Mouse (Mus musculus) MEL (cell line): ENCODE data around the gene Tmtc3. TPM values are rescaled to one million over a fixed set of nuclear protein-coding genes. Genes with fewer than 3 reads are reported as not detected.

Experiments
- DNase-seq: peaks from one replicate; pipeline ENCODE4 v3.0.0; 2011; ENCODE audit warnings: low read depth, low spot score
- H3K27ac ChIP-seq: 2 replicates; pipeline ENCODE4 v1.5.1; 2012; ENCODE audit warnings: low read depth, mild to moderate bottlenecking, control low read depth, low read length, moderate library complexity; ENCODE audit not compliant: control insufficient read depth
- H3K27me3 ChIP-seq, 2 experiments: fragments of 150-350 bp in 1 of 2; sonication (generic) in 1 of 2; 2 replicates each; pipeline ENCODE4 v1.6.1; 2012; ENCODE audit warnings: low read length in 2 of 2, mild to moderate bottlenecking in 2 of 2, improper control_type of control experiment in 1 of 2, moderate library complexity in 1 of 2; ENCODE audit not compliant: insufficient read depth in 2 of 2, control insufficient read depth in 1 of 2
- H3K36me3 ChIP-seq, 2 experiments: 2 replicates each; pipeline ENCODE4 v1.6.1; 2012 to 2014; ENCODE audit warnings: low read length in 2 of 2, improper control_type of control experiment in 1 of 2, inconsistent platforms in 1 of 2, mild to moderate bottlenecking in 1 of 2; ENCODE audit not compliant: insufficient read depth in 2 of 2, control insufficient read depth in 1 of 2
- H3K4me1 ChIP-seq, 2 experiments: fragments of 150-350 bp in 1 of 2; sonication (generic) in 1 of 2; 2 replicates each; pipeline ENCODE4 v1.6.1; 2012; ENCODE audit warnings: low read length in 2 of 2, improper control_type of control experiment in 1 of 2, mild to moderate bottlenecking in 1 of 2; ENCODE audit not compliant: insufficient read depth in 2 of 2, control insufficient read depth in 1 of 2
- H3K4me3 ChIP-seq, 2 experiments: fragments of 150-350 bp in 1 of 2; sonication (generic) in 1 of 2; 2 replicates each; pipeline ENCODE4 v1.5.1; 2012; ENCODE audit warnings: low read depth in 2 of 2, low read length in 2 of 2, mild to moderate bottlenecking in 2 of 2, moderate library complexity in 2 of 2, control low read depth in 1 of 2, improper control_type of control experiment in 1 of 2; ENCODE audit not compliant: control insufficient read depth in 1 of 2, insufficient read depth in 1 of 2
- H3K79me2 ChIP-seq: 2 replicates; pipeline ENCODE4 v1.6.1; 2012; ENCODE audit warnings: mild to moderate bottlenecking, low read length, moderate library complexity; ENCODE audit not compliant: control insufficient read depth, poor library complexity, insufficient read depth
- H3K9ac ChIP-seq: 2 replicates; pipeline ENCODE4 v1.6.1; 2012; ENCODE audit warnings: low read depth, mild to moderate bottlenecking, control low read depth, low read length, moderate library complexity; ENCODE audit not compliant: control insufficient read depth, poor library complexity, severe bottlenecking
- H3K9me3 ChIP-seq: fragments of 150-350 bp; sonication (generic); replicated peaks from 2 replicates; pipeline ENCODE4 v1.6.1; 2012; ENCODE audit warnings: mild to moderate bottlenecking, low read length, improper control_type of control experiment, moderate library complexity; ENCODE audit not compliant: insufficient read depth
- CHD1 ChIP-seq: IDR thresholded peaks from 2 replicates; pipeline ENCODE4 v1.6.1; 2012; ENCODE audit warnings: low read depth, mild to moderate bottlenecking, inconsistent platforms, low read length, improper control_type of control experiment
- CTCF ChIP-seq, 3 experiments: IDR thresholded peaks in 2 of 3; conservative IDR thresholded peaks in 1 of 3; 2 replicates each; pipeline ENCODE4 v1.5.1; 2011 to 2012; ENCODE audit warnings: low read length in 3 of 3, low read depth in 2 of 3, mild to moderate bottlenecking in 2 of 3, improper control_type of control experiment in 1 of 3, inconsistent platforms in 1 of 3, mixed read lengths in 1 of 3, moderate library complexity in 1 of 3; ENCODE audit not compliant: control insufficient read depth in 1 of 3, insufficient read depth in 1 of 3, poor library complexity in 1 of 3, severe bottlenecking in 1 of 3
- E2F4 ChIP-seq: IDR thresholded peaks from 2 replicates; pipeline ENCODE4 v1.6.1; 2011; ENCODE audit warnings: low read depth, low read length, improper control_type of control experiment, borderline replicate concordance
- ELF1 ChIP-seq: IDR thresholded peaks from 2 replicates; pipeline ENCODE4 v1.6.1; 2014; ENCODE audit warnings: low read depth, mild to moderate bottlenecking, inconsistent platforms, low read length, improper control_type of control experiment, moderate library complexity
- GATA1 ChIP-seq: IDR thresholded peaks from 2 replicates; pipeline ENCODE4 v1.6.1; 2011; ENCODE audit warnings: low read depth, low read length, improper control_type of control experiment
- HCFC1 ChIP-seq: IDR thresholded peaks from 2 replicates; pipeline ENCODE4 v1.6.1; 2012; ENCODE audit warnings: low read depth, mild to moderate bottlenecking, inconsistent platforms, low read length, improper control_type of control experiment, moderate library complexity
- KAT2A ChIP-seq: conservative IDR thresholded peaks from 2 replicates; pipeline ENCODE4 v1.6.1; 2012; ENCODE audit warnings: low read depth, low read length, improper control_type of control experiment, inconsistent platforms
- MAFK ChIP-seq: IDR thresholded peaks from 2 replicates; pipeline ENCODE4 v1.6.1; 2011; ENCODE audit warnings: low read depth, mild to moderate bottlenecking, low read length, improper control_type of control experiment, borderline replicate concordance
- MAX ChIP-seq: IDR thresholded peaks from 2 replicates; pipeline ENCODE4 v1.6.1; 2011; ENCODE audit warnings: low read length, improper control_type of control experiment
- MAZ ChIP-seq: IDR thresholded peaks from 2 replicates; pipeline ENCODE4 v1.6.1; 2012; ENCODE audit warnings: low read depth, mild to moderate bottlenecking, inconsistent platforms, low read length, improper control_type of control experiment
- MXI1 ChIP-seq: IDR thresholded peaks from 2 replicates; pipeline ENCODE4 v1.6.1; 2011; ENCODE audit warnings: mild to moderate bottlenecking, low read depth, low read length, improper control_type of control experiment
- MYB ChIP-seq: IDR thresholded peaks from 2 replicates; pipeline ENCODE4 v1.6.1; 2011; ENCODE audit warnings: mild to moderate bottlenecking, low read depth, low read length, improper control_type of control experiment
- MYC ChIP-seq: IDR thresholded peaks from 2 replicates; pipeline ENCODE4 v1.6.1; 2011; ENCODE audit warnings: low read depth, mild to moderate bottlenecking, low read length, improper control_type of control experiment, moderate library complexity
- NELFE ChIP-seq: IDR thresholded peaks from 2 replicates; pipeline ENCODE4 v1.6.1; 2011; ENCODE audit warnings: low read depth, low read length, improper control_type of control experiment
- NRF1 ChIP-seq: IDR thresholded peaks from 2 replicates; pipeline ENCODE4 v1.6.1; 2014; ENCODE audit warnings: low read depth, mild to moderate bottlenecking, inconsistent platforms, low read length, improper control_type of control experiment, moderate library complexity; ENCODE audit not compliant: poor library complexity, insufficient read depth, severe bottlenecking
- POLR2A ChIP-seq, 2 experiments: IDR thresholded peaks; 2 replicates each; pipeline ENCODE4 v1.6.1; 2011 to 2012; ENCODE audit warnings: low read length in 2 of 2, mild to moderate bottlenecking in 2 of 2, control low read depth in 1 of 2, improper control_type of control experiment in 1 of 2, low read depth in 1 of 2, moderate library complexity in 1 of 2; ENCODE audit not compliant: control insufficient read depth in 1 of 2, insufficient read depth in 1 of 2, poor library complexity in 1 of 2
- RAD21 ChIP-seq: IDR thresholded peaks from 2 replicates; pipeline ENCODE4 v1.6.1; 2011; ENCODE audit warnings: mild to moderate bottlenecking, low read depth, low read length, improper control_type of control experiment
- SIN3A ChIP-seq: IDR thresholded peaks from 2 replicates; pipeline ENCODE4 v1.6.1; 2012; ENCODE audit warnings: low read length, improper control_type of control experiment, inconsistent platforms
- TBP ChIP-seq: IDR thresholded peaks from 2 replicates; pipeline ENCODE4 v1.8.0; 2011; ENCODE audit warnings: low read depth, low read length, improper control_type of control experiment
- UBTF ChIP-seq: IDR thresholded peaks from 2 replicates; pipeline ENCODE4 v1.6.1; 2012; ENCODE audit warnings: low read depth, mild to moderate bottlenecking, inconsistent platforms, low read length, improper control_type of control experiment, moderate library complexity, borderline replicate concordance; ENCODE audit not compliant: insufficient read depth
- USF1 ChIP-seq: IDR thresholded peaks from 2 replicates; pipeline ENCODE4 v1.6.1; 2014; ENCODE audit warnings: low read depth, mild to moderate bottlenecking, inconsistent platforms, low read length, improper control_type of control experiment, moderate library complexity
- ZKSCAN1 ChIP-seq: IDR thresholded peaks from 2 replicates; pipeline ENCODE4 v1.6.1; 2012; ENCODE audit warnings: low read depth, mild to moderate bottlenecking, inconsistent platforms, low read length, improper control_type of control experiment, moderate library complexity
- ZMIZ1 ChIP-seq: IDR thresholded peaks from 2 replicates; pipeline ENCODE4 v1.6.1; 2012; ENCODE audit warnings: low read depth, mild to moderate bottlenecking, inconsistent platforms, low read length, improper control_type of control experiment, moderate library complexity
- polyA plus RNA-seq, 2 experiments: library from polyadenylated mRNA; stranded (reverse) in 1 of 2; unstranded in 1 of 2; fragments of >175 nt in 1 of 2; fragments of >200 nt in 1 of 2; gene quantifications; 2 replicates each; pipeline versions ENCODE4 v1.2.1 to v1.2.4; 2012; ENCODE audit warnings: low replicate concordance in 2 of 2, low read depth in 1 of 2; ENCODE audit not compliant: insufficient read length in 2 of 2, insufficient read depth in 1 of 2, missing spikeins in 1 of 2
- total RNA-seq: library from RNA; depleted of rRNA; stranded (reverse); fragments of 300-350 nt; gene quantifications from 2 replicates; pipeline ENCODE4 v1.2.3, GENCODE M21; 2012

Gene Tmtc3
- total and polyA plus RNA-seq, 3 experiments: 7.5 to 8.9 TPM; not detected in 1

- TF ChIP-seq UBTF (no peak), MAFK (no peak), KAT2A (no peak), USF1 (no peak)
- TF ChIP-seq, all 39 proteins: peak for 5
Observed at GRCm38 (mm10) chr10:100475040-100475439, 12.1 kb downstream of the Tmtc3 start (continued).

GRCm38 (mm10) chr10:100460515-100460914 is 26.6 kb downstream of the Tmtc3 start:
- DNase-seq: no peak

GRCm38 (mm10) chr10:100449394-100449793 is 37.8 kb downstream of the Tmtc3 start:
- no peaks in the 10 kb centered on the region for H3K9me3 ChIP-seq
- H3K9ac ChIP-seq: no peak overlapping the region
- no peak overlapping the region for H3K27ac ChIP-seq
- TF ChIP-seq RAD21: peak; percentile 22; the same call in 1 of the 2 replicates
- no peak for TF ChIP-seq MYC
- peak in 1 of 3 experiments; percentile 27; a peak in 2 of 6 replicates for TF ChIP-seq CTCF (IDR thresholded peaks at IDR 0.05 in 2 of 3, conservative IDR thresholded peaks at IDR 0.05 in 1 of 3; ENCODE audit: control insufficient read depth in 1 of 3, insufficient read depth in 1 of 3, low read depth in 2 of 3, low read length in 3 of 3, poor library complexity in 1 of 3, severe bottlenecking in 1 of 3)
- TF ChIP-seq E2F4: no peak
- DNase-seq: peak; percentile 8
- H3K27me3 ChIP-seq: no peaks in the 10 kb centered on the region
- no peak overlapping the region for H3K4me3 ChIP-seq
- H3K79me2 ChIP-seq: no peaks in the 10 kb centered on the region
- H3K4me1 ChIP-seq: no peaks in the 10 kb centered on the region
- H3K36me3 ChIP-seq: peaks cover 0 to 3% of the 10 kb centered on the region in 2 experiments; a peak in 2 of 4 replicates

More at GRCm38 (mm10) chr10:100460515-100460914, 26.6 kb downstream of the Tmtc3 start:
- TF ChIP-seq POLR2A (IDR thresholded peaks at IDR 0.05; ENCODE audit: control insufficient read depth in 1 of 2, insufficient read depth in 1 of 2, low read depth in 1 of 2, low read length in 2 of 2, poor library complexity in 1 of 2) (no peak), KAT2A (no peak), ELF1 (no peak), GATA1 (no peak), SIN3A (no peak)
- TF ChIP-seq, all 39 proteins: peak for 0
- Histone ChIP-seq H3K27me3 (no peaks in the 10 kb centered on the region), H3K36me3 (peaks cover 0 to 10% of the 10 kb centered on the region in 2 experiments; a peak in 2 of 4 replicates), H3K4me1 (no peaks in the 10 kb centered on the region), H3K27ac (no peak overlapping the region), H3K9ac (no peak overlapping the region), H3K9me3 (no peaks in the 10 kb centered on the region), H3K4me3 (no peak overlapping the region), H3K79me2 (no peaks in the 10 kb centered on the region)

GRCm38 (mm10) chr10:100427592-100427991 is 59.6 kb downstream of the Tmtc3 start:
- no peaks in the 10 kb centered on the region for H3K79me2 ChIP-seq
- no peaks in the 10 kb centered on the region; a peak in 1 of 4 replicates for H3K27me3 ChIP-seq
- H3K9ac ChIP-seq: no peak overlapping the region
- H3K4me3 ChIP-seq: no peak overlapping the region
- H3K9me3 ChIP-seq: no peaks in the 10 kb centered on the region
- no peak for DNase-seq
- no peak overlapping the region for H3K27ac ChIP-seq
- H3K36me3 ChIP-seq: no peaks in the 10 kb centered on the region
- TF ChIP-seq MAX: no peak
- no peak for TF ChIP-seq MYB
- TF ChIP-seq KAT2A: no peak
- no peak for TF ChIP-seq MXI1
- no peak for TF ChIP-seq MYC
- TF ChIP-seq NELFE: no peak
- no peak for TF ChIP-seq MAZ
- TF ChIP-seq HCFC1: no peak
- TF ChIP-seq NRF1: no peak
- TF ChIP-seq UBTF: no peak
- TF ChIP-seq ZKSCAN1: no peak
- TF ChIP-seq ZMIZ1: no peak
- no peak for TF ChIP-seq CHD1
- no peak for TF ChIP-seq RAD21
- no peak for TF ChIP-seq TBP
- H3K4me1 ChIP-seq: no peaks in the 10 kb centered on the region
